Mouse (Mus musculus): ENCODE measurements at regions not wholly inside any gene's neighbourhood (a gene's known extent, or its start where the extent isn't known, plus 50 kb on each side); places are given as distances from the start of the nearest gene placed in this dataset.
A peak's percentile ranks its signal among the peaks of the same experiment; 100 is the strongest.

DNA sequence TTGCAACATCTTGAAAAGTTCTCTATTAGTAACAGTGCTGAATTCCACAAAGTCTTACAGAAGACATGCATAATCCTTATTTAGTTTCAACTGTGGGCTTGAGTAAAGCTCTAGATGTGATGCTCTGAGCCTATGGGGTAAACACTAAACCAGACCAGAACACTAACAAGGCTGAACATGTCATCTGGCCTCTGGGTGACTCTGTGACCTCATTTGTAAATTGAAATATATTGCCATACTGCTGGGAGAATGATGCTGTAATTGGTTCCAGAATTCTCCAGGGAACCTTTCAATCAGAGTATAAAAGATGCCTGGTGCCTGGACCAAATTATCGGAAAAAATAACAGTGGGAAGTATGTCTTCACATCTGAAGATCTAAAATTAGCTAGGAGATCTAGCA lies 309.9 kb upstream of the Megf9 start:
- 5% methylated on average over 1 of the region's 1 CpGs for WGBS
- ATAC-seq (ENCODE audit: insufficient number of reproducible peaks, low FRiP score, low TSS enrichment, low read depth), result peak; percentile 77
- no peak overlapping the region for H3K27ac ChIP-seq (replicated peaks; ENCODE audit: low read depth, low read length)
- no peaks in the 10 kb centered on the region for H3K9me3 ChIP-seq (ENCODE audit: control insufficient read depth, low read length)
- no peaks in the 10 kb centered on the region for H3K4me1 ChIP-seq (ENCODE audit: control insufficient read depth, insufficient read depth, low read length)
- H3K9ac ChIP-seq (ENCODE audit: low read length), result no peak overlapping the region
- H3K27me3 ChIP-seq (ENCODE audit: control insufficient read depth, insufficient read depth, low read length), result no peaks in the 10 kb centered on the region
- no peak overlapping the region for H3K4me2 ChIP-seq (ENCODE audit: low read depth, severe bottlenecking)
- H3K36me3 ChIP-seq (ENCODE audit: control insufficient read depth, insufficient read depth, low read length), result no peaks in the 10 kb centered on the region
- DNase-seq (ENCODE audit: low spot score), result no peak
- H3K4me3 ChIP-seq (ENCODE audit: low read depth, low read length), result no peak overlapping the region

DNA sequence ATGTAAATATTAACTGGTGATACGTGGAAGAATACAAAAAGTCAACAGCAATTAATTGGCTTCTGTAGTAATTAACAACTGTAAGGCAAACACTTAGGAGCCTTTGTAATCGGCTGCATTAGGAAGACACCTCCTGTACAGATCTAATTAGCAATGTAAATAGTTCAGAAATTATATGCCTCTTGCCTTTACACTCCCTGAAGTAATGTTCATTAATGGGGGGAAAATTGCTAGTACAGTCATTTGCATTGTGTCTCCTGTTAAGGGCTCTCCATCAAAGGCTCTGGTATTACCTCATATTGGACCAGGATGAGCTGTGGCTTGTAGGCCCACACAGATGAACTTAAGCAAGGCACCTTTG lies 276.1 kb upstream of the Megf9 start:
- Histone ChIP-seq H3K9ac (ENCODE audit: low read length) (no peak overlapping the region), H3K4me3 (ENCODE audit: low read depth, low read length) (no peak overlapping the region), H3K36me3 (ENCODE audit: control insufficient read depth, insufficient read depth, low read length) (no peaks in the 10 kb centered on the region), H3K4me1 (ENCODE audit: control insufficient read depth, insufficient read depth, low read length) (no peaks in the 10 kb centered on the region), H3K27ac (replicated peaks; ENCODE audit: low read depth, low read length) (no peak overlapping the region), H3K27me3 (ENCODE audit: control insufficient read depth, insufficient read depth, low read length) (no peaks in the 10 kb centered on the region), H3K4me2 (ENCODE audit: low read depth, severe bottlenecking) (no peak overlapping the region), H3K9me3 (ENCODE audit: control insufficient read depth, low read length) (no peaks in the 10 kb centered on the region)
- no peak for ATAC-seq (ENCODE audit: insufficient number of reproducible peaks, low FRiP score, low TSS enrichment, low read depth)
- WGBS, result 77% methylated on average over 2 of the region's 2 CpGs
- no peak for DNase-seq (ENCODE audit: low spot score)

DNA sequence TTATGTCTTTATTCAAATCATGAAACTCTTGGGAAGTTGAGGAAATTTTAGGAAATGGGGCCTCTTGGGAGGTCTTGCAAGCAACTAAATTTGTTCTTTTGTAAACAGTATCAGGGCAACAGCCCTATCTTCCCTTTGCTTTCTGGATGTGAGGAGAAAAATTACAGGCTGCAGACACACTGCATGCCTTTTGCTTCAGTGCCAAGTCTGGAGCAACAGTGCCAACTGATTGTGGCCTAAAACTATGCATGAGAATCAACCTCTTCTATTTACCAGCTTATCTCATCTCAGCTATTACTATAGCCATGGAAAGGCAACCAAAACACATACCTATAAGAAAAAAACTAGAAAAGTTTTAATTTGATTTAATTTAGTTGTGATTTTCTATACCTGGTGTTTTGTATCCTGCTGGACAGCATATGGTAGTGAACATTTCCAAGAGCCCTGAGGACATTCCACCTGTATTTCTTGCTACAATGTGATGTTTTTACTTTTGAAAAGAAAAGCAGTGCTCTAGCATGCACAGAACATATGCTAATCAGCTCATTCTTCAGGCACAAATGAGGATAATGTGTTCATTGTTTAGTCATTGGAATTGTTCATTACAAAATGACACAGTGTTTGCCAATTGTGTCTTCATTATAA lies 275.6 kb upstream of the Megf9 start:
- Histone ChIP-seq H3K4me2 (ENCODE audit: low read depth, severe bottlenecking) (no peak overlapping the region), H3K9me3 (ENCODE audit: control insufficient read depth, low read length) (no peaks in the 10 kb centered on the region), H3K4me1 (ENCODE audit: control insufficient read depth, insufficient read depth, low read length) (no peaks in the 10 kb centered on the region), H3K27ac (replicated peaks; ENCODE audit: low read depth, low read length) (no peak overlapping the region), H3K4me3 (ENCODE audit: low read depth, low read length) (no peak overlapping the region), H3K27me3 (ENCODE audit: control insufficient read depth, insufficient read depth, low read length) (no peaks in the 10 kb centered on the region), H3K36me3 (ENCODE audit: control insufficient read depth, insufficient read depth, low read length) (no peaks in the 10 kb centered on the region), H3K9ac (ENCODE audit: low read length) (no peak overlapping the region)
- DNase-seq (ENCODE audit: low spot score) (no peak), ATAC-seq (ENCODE audit: insufficient number of reproducible peaks, low FRiP score, low TSS enrichment, low read depth) (no peak)

DNA sequence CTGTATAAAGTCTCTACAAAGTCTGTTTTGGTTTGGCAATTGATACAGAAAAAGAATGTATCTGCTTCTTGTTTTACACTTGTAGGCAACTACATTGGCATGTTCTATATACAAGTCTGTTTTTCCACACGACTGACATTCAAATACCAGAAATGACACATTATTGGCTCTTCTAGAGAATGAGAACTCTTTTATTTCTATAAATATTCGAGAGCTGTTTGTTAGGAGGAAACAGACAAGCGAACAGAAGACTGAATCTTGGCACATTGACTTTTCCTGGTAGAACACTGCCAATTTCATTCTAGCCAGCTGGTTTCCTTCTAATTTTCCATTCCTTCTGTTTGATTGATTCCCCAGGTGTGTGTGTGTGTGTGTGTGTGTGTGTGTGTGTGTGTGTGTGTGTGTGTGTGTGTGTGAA lies 270.1 kb upstream of the Megf9 start:
- H3K9ac ChIP-seq (ENCODE audit: low read length), result no peak overlapping the region
- no peaks in the 10 kb centered on the region for H3K9me3 ChIP-seq (ENCODE audit: control insufficient read depth, low read length)
- no peaks in the 10 kb centered on the region for H3K27me3 ChIP-seq (ENCODE audit: control insufficient read depth, insufficient read depth, low read length)
- DNase-seq (ENCODE audit: low spot score), result no peak
- ATAC-seq (ENCODE audit: insufficient number of reproducible peaks, low FRiP score, low TSS enrichment, low read depth), result no peak
- WGBS, result 82% methylated on average over 3 of the region's 3 CpGs
- H3K4me3 ChIP-seq (ENCODE audit: low read depth, low read length), result no peak overlapping the region
- no peaks in the 10 kb centered on the region for H3K36me3 ChIP-seq (ENCODE audit: control insufficient read depth, insufficient read depth, low read length)
- H3K27ac ChIP-seq (replicated peaks; ENCODE audit: low read depth, low read length), result no peak overlapping the region
- no peak overlapping the region for H3K4me2 ChIP-seq (ENCODE audit: low read depth, severe bottlenecking)
- H3K4me1 ChIP-seq (ENCODE audit: control insufficient read depth, insufficient read depth, low read length), result no peaks in the 10 kb centered on the region

DNA sequence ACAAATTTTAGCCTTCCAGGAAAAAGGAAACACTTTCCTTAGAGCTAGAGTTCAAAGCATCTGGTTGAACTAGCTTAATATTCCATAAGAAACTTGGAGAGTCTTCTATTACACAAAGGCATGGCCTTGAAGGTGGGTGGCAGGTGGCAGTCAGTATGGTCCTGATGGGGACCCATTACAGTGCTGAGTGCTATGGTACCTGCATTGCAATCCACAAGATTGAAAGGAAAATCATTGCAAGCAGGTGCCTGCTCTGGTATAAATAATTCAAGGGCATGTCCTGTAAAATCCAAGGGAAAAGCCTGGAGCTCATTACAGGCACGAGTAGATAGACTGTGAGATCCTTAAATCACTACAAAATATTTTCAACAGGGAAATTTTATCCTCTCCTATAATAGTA lies 263.7 kb upstream of the Megf9 start:
- 46% methylated on average over 1 of the region's 1 CpGs for WGBS
- Histone ChIP-seq H3K27me3 (ENCODE audit: control insufficient read depth, insufficient read depth, low read length) (no peaks in the 10 kb centered on the region), H3K27ac (replicated peaks; ENCODE audit: low read depth, low read length) (no peak overlapping the region), H3K9me3 (ENCODE audit: control insufficient read depth, low read length) (no peaks in the 10 kb centered on the region), H3K9ac (ENCODE audit: low read length) (no peak overlapping the region), H3K36me3 (ENCODE audit: control insufficient read depth, insufficient read depth, low read length) (no peaks in the 10 kb centered on the region), H3K4me1 (ENCODE audit: control insufficient read depth, insufficient read depth, low read length) (no peaks in the 10 kb centered on the region), H3K4me2 (ENCODE audit: low read depth, severe bottlenecking) (no peak overlapping the region), H3K4me3 (ENCODE audit: low read depth, low read length) (no peak overlapping the region)
- ATAC-seq (ENCODE audit: insufficient number of reproducible peaks, low FRiP score, low TSS enrichment, low read depth) (no peak), DNase-seq (ENCODE audit: low spot score) (no peak)

DNA sequence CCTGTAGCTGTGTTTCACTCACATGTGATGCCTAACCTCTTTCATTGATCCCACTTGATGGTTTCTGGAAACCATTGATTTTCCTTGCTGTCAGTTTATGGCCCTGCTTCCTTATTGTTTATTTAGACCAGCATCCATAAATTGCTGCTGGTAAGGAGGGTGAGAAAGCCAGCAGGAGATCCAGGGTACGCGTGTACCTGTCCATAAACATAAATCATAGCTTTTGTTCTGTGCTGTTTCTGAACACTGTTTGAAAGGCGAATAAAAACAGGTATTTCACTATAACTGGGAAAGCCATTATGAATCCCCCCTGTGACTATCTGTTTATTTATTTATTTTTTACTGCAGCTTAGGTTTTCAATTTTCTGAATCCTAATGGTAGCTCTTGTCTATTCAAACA lies 263.1 kb upstream of the Megf9 start:
- no peak overlapping the region for H3K9ac ChIP-seq (ENCODE audit: low read length)

DNA sequence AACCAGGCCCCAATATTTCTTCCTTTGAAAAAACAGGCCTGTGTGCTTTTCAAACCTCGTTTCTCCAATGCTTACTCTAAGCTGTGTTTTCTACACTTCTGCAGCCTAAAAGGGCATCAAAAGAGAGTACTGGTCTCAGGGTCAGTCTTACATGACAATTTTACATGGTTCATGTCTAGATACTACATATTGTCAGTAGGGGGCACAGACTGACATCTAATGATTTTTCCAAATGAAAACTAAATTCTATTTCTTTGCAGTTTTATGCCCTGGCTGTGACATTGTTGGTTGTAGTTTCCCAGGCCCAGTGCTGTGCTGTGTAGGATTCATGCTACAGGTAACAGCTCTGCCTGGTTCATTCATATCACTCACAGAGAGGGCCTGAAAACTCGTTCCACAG lies 248.7 kb upstream of the Megf9 start:
- WGBS, result 69% methylated on average over 2 of the region's 2 CpGs
- ATAC-seq (ENCODE audit: insufficient number of reproducible peaks, low FRiP score, low TSS enrichment, low read depth), result no peak

More for the DNA sequence above, 263.1 kb upstream of the Megf9 start:
- Histone ChIP-seq H3K27me3 (ENCODE audit: control insufficient read depth, insufficient read depth, low read length) (no peaks in the 10 kb centered on the region), H3K36me3 (ENCODE audit: control insufficient read depth, insufficient read depth, low read length) (no peaks in the 10 kb centered on the region), H3K9me3 (ENCODE audit: control insufficient read depth, low read length) (no peaks in the 10 kb centered on the region), H3K27ac (replicated peaks; ENCODE audit: low read depth, low read length) (no peak overlapping the region), H3K4me1 (ENCODE audit: control insufficient read depth, insufficient read depth, low read length) (no peaks in the 10 kb centered on the region), H3K4me3 (ENCODE audit: low read depth, low read length) (no peak overlapping the region), H3K4me2 (ENCODE audit: low read depth, severe bottlenecking) (no peak overlapping the region)
- DNase-seq (ENCODE audit: low spot score), result no peak
- WGBS, result 63% methylated on average over 3 of the region's 3 CpGs
- no peak for ATAC-seq (ENCODE audit: insufficient number of reproducible peaks, low FRiP score, low TSS enrichment, low read depth)

DNA sequence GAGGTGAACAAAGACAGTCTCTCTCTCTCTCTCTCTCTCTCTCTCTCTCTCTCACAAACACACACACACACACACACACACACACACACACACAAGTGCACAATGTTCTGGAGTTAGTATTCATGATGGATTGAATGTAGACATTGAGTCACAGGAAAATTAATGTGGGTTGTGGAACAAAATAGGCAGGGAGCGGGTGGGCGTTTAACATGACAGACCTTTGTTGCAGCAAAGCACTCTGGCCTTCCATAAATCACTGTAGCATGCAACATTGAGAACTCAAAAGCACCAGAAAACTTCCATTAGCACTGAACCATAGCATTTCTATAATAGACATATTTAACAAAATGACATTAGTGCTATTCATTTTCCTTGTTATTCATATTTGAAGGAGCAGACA lies 246.8 kb upstream of the Megf9 start:
- Histone ChIP-seq H3K9me3 (ENCODE audit: control insufficient read depth, low read length) (no peaks in the 10 kb centered on the region), H3K27ac (replicated peaks; ENCODE audit: low read depth, low read length) (no peak overlapping the region), H3K36me3 (ENCODE audit: control insufficient read depth, insufficient read depth, low read length) (no peaks in the 10 kb centered on the region), H3K4me3 (ENCODE audit: low read depth, low read length) (no peak overlapping the region), H3K9ac (ENCODE audit: low read length) (no peak overlapping the region), H3K27me3 (ENCODE audit: control insufficient read depth, insufficient read depth, low read length) (no peaks in the 10 kb centered on the region), H3K4me1 (ENCODE audit: control insufficient read depth, insufficient read depth, low read length) (no peaks in the 10 kb centered on the region), H3K4me2 (ENCODE audit: low read depth, severe bottlenecking) (no peak overlapping the region)
- WGBS, result 68% methylated on average over 2 of the region's 2 CpGs
- ATAC-seq (ENCODE audit: insufficient number of reproducible peaks, low FRiP score, low TSS enrichment, low read depth) (no peak), DNase-seq (ENCODE audit: low spot score) (no peak)

More for the DNA sequence above, 248.7 kb upstream of the Megf9 start:
- H3K9ac ChIP-seq (ENCODE audit: low read length), result no peak overlapping the region
- H3K27ac ChIP-seq (replicated peaks; ENCODE audit: low read depth, low read length), result no peak overlapping the region
- no peaks in the 10 kb centered on the region for H3K36me3 ChIP-seq (ENCODE audit: control insufficient read depth, insufficient read depth, low read length)
- H3K4me3 ChIP-seq (ENCODE audit: low read depth, low read length), result no peak overlapping the region
- no peaks in the 10 kb centered on the region for H3K27me3 ChIP-seq (ENCODE audit: control insufficient read depth, insufficient read depth, low read length)
- H3K9me3 ChIP-seq (ENCODE audit: control insufficient read depth, low read length), result no peaks in the 10 kb centered on the region
- no peak overlapping the region for H3K4me2 ChIP-seq (ENCODE audit: low read depth, severe bottlenecking)
- H3K4me1 ChIP-seq (ENCODE audit: control insufficient read depth, insufficient read depth, low read length), result no peaks in the 10 kb centered on the region
- DNase-seq (ENCODE audit: low spot score), result no peak

DNA sequence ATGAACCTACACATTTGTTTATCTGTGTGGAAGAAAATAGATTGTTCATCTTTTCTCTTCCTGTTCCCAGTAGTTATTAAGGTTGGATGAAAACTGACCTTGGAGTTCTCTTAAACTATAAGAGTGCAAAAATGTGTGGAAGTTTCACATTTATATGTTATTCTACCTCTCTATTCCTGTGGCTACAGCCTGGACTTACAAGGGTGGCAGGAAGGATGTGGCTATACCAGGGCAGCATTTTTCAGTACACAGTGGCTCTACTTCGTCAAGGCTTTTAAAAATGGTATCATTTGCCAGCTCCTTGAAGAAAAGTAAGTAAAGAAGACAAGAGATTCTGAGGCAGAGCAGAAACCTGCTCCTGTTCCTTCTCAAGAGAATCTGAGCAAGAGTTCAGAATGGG lies 241.5 kb upstream of the Megf9 start:
- Histone ChIP-seq H3K4me3 (ENCODE audit: low read depth, low read length) (no peak overlapping the region), H3K27ac (replicated peaks; ENCODE audit: low read depth, low read length) (no peak overlapping the region), H3K36me3 (ENCODE audit: control insufficient read depth, insufficient read depth, low read length) (no peaks in the 10 kb centered on the region), H3K4me1 (ENCODE audit: control insufficient read depth, insufficient read depth, low read length) (no peaks in the 10 kb centered on the region), H3K9me3 (ENCODE audit: control insufficient read depth, low read length) (no peaks in the 10 kb centered on the region), H3K4me2 (ENCODE audit: low read depth, severe bottlenecking) (no peak overlapping the region), H3K27me3 (ENCODE audit: control insufficient read depth, insufficient read depth, low read length) (no peaks in the 10 kb centered on the region), H3K9ac (ENCODE audit: low read length) (no peak overlapping the region)
- WGBS, result 86% methylated on average over 1 of the region's 1 CpGs
- no peak for ATAC-seq (ENCODE audit: insufficient number of reproducible peaks, low FRiP score, low TSS enrichment, low read depth)
- DNase-seq (ENCODE audit: low spot score), result no peak

Measured in limb, embryonic 11.5 days (tissue).